Mouse (Mus musculus) midbrain, postnatal 0 days (tissue): Measurements from ENCODE around the gene Tubb2a. TPM values are rescaled to one million over a fixed set of nuclear protein-coding genes. Genes with fewer than 3 reads are reported as not detected.

Experiments used
- ATAC-seq: fragments of 200-750 bp; cut with Nextera tagmentation; 2 replicates; pipeline ENCODE4 v1.8.0; 2017; ENCODE audit warnings: moderate number of reproducible peaks, mild to moderate bottlenecking, moderate TSS enrichment, moderate library complexity; ENCODE audit not compliant: low FRiP score
- DNase-seq: peaks from one replicate; pipeline ENCODE4 v3.0.0-alpha.2; 2015; ENCODE audit warnings: low spot score
- H3K27ac ChIP-seq: fragments of 300-500 bp; sonication (generic); 2 replicates; pipeline ENCODE4 v1.5.1; 2014; ENCODE audit warnings: low read depth, mild to moderate bottlenecking, low read length, mixed read lengths
- H3K27me3 ChIP-seq: fragments of 300-500 bp; sonication (generic); 2 replicates; pipeline ENCODE4 v1.6.1; 2014; ENCODE audit warnings: low read length, control low read depth, mixed read lengths; ENCODE audit not compliant: insufficient read depth
- H3K36me3 ChIP-seq: fragments of 300-500 bp; sonication (generic); 2 replicates; pipeline ENCODE4 v1.6.1; 2014; ENCODE audit warnings: low read length, control low read depth, mixed read lengths; ENCODE audit not compliant: insufficient read depth
- H3K4me1 ChIP-seq: fragments of 300-500 bp; sonication (generic); 2 replicates; pipeline ENCODE4 v1.6.1; 2014; ENCODE audit warnings: mild to moderate bottlenecking, control low read depth, antibody characterized with exemption, low read length, mixed read lengths; ENCODE audit not compliant: insufficient read depth
- H3K4me2 ChIP-seq: fragments of 300-500 bp; sonication (generic); 2 replicates; pipeline ENCODE4 v1.6.1; 2014; ENCODE audit warnings: low read depth, mild to moderate bottlenecking, low read length, mixed read lengths; ENCODE audit not compliant: poor library complexity, severe bottlenecking
- H3K4me3 ChIP-seq: fragments of 300-500 bp; sonication (generic); 2 replicates; pipeline ENCODE4 v1.5.1; 2014; ENCODE audit warnings: low read depth, mild to moderate bottlenecking, low read length, moderate library complexity
- H3K9ac ChIP-seq: fragments of 300-500 bp; sonication (generic); replicated peaks from 2 replicates; pipeline ENCODE4 v1.6.1; 2014; ENCODE audit warnings: mild to moderate bottlenecking, low read length, moderate library complexity, mixed read lengths; ENCODE audit not compliant: poor library complexity, severe bottlenecking
- H3K9me3 ChIP-seq: fragments of 300-500 bp; sonication (generic); 2 replicates; pipeline ENCODE4 v1.6.1; 2016; ENCODE audit warnings: low read length, control low read depth
- CTCF ChIP-seq: IDR thresholded peaks from 2 replicates; pipeline ENCODE4 v1.5.1; 2016; ENCODE audit warnings: antibody characterized with exemption, mild to moderate bottlenecking
- WGBS: fragments of 180-500 bp; shearing (Covaris S2); extraction: QIAGEN DNeasy Blood & Tissue Kit; methylation state at CpG from one replicate; pipeline ENCODE4 v1.1.7; 2014; 5-methylcytosine and 5-hydroxymethylcytosine counted together
- polyA plus RNA-seq: library from polyadenylated mRNA; unstranded; fragments of >200 nt; fragmentation: Nextera tagmentation; extraction: Ambion mirVana; gene quantifications from 2 replicates; pipeline ENCODE4 v1.2.1, GENCODE M21; 2015
- total RNA-seq: library from RNA; depleted of rRNA; stranded (reverse); fragments of >200 nt; gene quantifications from 2 replicates; pipeline ENCODE4 v1.2.3, GENCODE M21; 2014

Tubb2a gene
- total and polyA plus RNA-seq, 2 experiments from 2014 or later: 4,276 to 6,629 TPM

GRCm38 (mm10) chr13:34043716-34044393 lies 34.0 kb downstream of the Tubb2a start:
- no peaks in the 10 kb centered on the region; the same call in 1 of the 2 replicates for H3K4me1 ChIP-seq
- no peak overlapping the region for H3K27ac ChIP-seq
- no peak overlapping the region for H3K4me2 ChIP-seq
- DNase-seq (no peak), ATAC-seq (no peak)
- WGBS: 81% methylated on average over 7 of the region's 7 CpGs
- no peak for TF ChIP-seq CTCF
- H3K4me3 ChIP-seq: no peak overlapping the region
- H3K36me3 ChIP-seq: peaks cover 6% of the 10 kb centered on the region; the same call in 1 of the 2 replicates
- H3K9me3 ChIP-seq: no peaks in the 10 kb centered on the region
- no peaks in the 10 kb centered on the region for H3K27me3 ChIP-seq
- no peak overlapping the region for H3K9ac ChIP-seq

GRCm38 (mm10) chr13:34040091-34040490 lies 37.7 kb downstream of the Tubb2a start:
- TF ChIP-seq CTCF: no peak
- DNase-seq (no peak), ATAC-seq (no peak)
- Histone ChIP-seq H3K4me3 (no peak overlapping the region), H3K4me2 (no peak overlapping the region), H3K27me3 (no peaks in the 10 kb centered on the region), H3K4me1 (peaks cover 3% of the 10 kb centered on the region; the same call in 1 of the 2 replicates), H3K27ac (no peak overlapping the region), H3K9me3 (no peaks in the 10 kb centered on the region), H3K9ac (no peak overlapping the region), H3K36me3 (no peaks in the 10 kb centered on the region)
- WGBS: 90% methylated on average over 3 of the region's 3 CpGs

- peak overlapping the region; percentile 83 for H3K4me2 ChIP-seq
- H3K4me3 ChIP-seq: peak overlapping the region; percentile 75
- H3K27ac ChIP-seq: no peak overlapping the region
- TF ChIP-seq CTCF: no peak
- peaks cover 4% of the 10 kb centered on the region for H3K36me3 ChIP-seq
- no peak for ATAC-seq
- H3K9ac ChIP-seq: peak overlapping the region; percentile 24; the same call in 1 of the 2 replicates
- 33% methylated on average over 8 of the region's 8 CpGs for WGBS
- no peaks in the 10 kb centered on the region for H3K27me3 ChIP-seq
- no peaks in the 10 kb centered on the region for H3K9me3 ChIP-seq
- peaks cover 3% of the 10 kb centered on the region; the same call in 1 of the 2 replicates for H3K4me1 ChIP-seq
- DNase-seq: no peak
Observed at GRCm38 (mm10) chr13:34038901-34039341, 38.9 kb downstream of the Tubb2a start.

GRCm38 (mm10) chr13:34038056-34038432 lies 39.8 kb downstream of the Tubb2a start:
- H3K27me3 ChIP-seq: no peaks in the 10 kb centered on the region
- peak overlapping the region; percentile 92 for H3K9ac ChIP-seq
- peaks cover 12% of the 10 kb centered on the region for H3K36me3 ChIP-seq
- DNase-seq (no peak), ATAC-seq (peak; percentile 35; the same call in 1 of the 2 replicates)
- peak overlapping the region; percentile 75 for H3K4me3 ChIP-seq
- H3K4me1 ChIP-seq: peaks cover 3% of the 10 kb centered on the region; the same call in 1 of the 2 replicates
- H3K4me2 ChIP-seq: peak overlapping the region; percentile 83
- TF ChIP-seq CTCF: no peak
- H3K27ac ChIP-seq: peak overlapping the region; percentile 88
- H3K9me3 ChIP-seq: no peaks in the 10 kb centered on the region
- 33% methylated on average over 5 of the region's 5 CpGs for WGBS

GRCm38 (mm10) chr13:34037172-34038055 lies 40.4 kb downstream of the Tubb2a start, which contains the start of gene Bphl:
Gene Bphl, plus strand, starts transcription at chr13:34037597.
- Histone ChIP-seq H3K36me3 (peaks cover 18% of the 10 kb centered on the region), H3K4me3 (peak within 1 kb of the TSS; percentile 75), H3K27ac (peak within 1 kb of the TSS; percentile 88), H3K27me3 (no peaks in the 10 kb centered on the region), H3K4me1 (peaks cover 3% of the 10 kb centered on the region; the same call in 1 of the 2 replicates), H3K4me2 (peak within 1 kb of the TSS; percentile 83), H3K9ac (peak within 1 kb of the TSS; percentile 92), H3K9me3 (no peaks in the 10 kb centered on the region)
- under 1% methylated on average over 36 of the region's 37 CpGs for WGBS
- ATAC-seq (peak; percentile 95), DNase-seq (peak; percentile 98)
- no peak for TF ChIP-seq CTCF
